Mouse (Mus musculus): ENCODE measurements at regions not wholly inside any gene's neighbourhood (a gene's known extent, or its start where the extent isn't known, plus 50 kb on each side); places are given as distances from the start of the nearest gene placed in this dataset.

DNA sequence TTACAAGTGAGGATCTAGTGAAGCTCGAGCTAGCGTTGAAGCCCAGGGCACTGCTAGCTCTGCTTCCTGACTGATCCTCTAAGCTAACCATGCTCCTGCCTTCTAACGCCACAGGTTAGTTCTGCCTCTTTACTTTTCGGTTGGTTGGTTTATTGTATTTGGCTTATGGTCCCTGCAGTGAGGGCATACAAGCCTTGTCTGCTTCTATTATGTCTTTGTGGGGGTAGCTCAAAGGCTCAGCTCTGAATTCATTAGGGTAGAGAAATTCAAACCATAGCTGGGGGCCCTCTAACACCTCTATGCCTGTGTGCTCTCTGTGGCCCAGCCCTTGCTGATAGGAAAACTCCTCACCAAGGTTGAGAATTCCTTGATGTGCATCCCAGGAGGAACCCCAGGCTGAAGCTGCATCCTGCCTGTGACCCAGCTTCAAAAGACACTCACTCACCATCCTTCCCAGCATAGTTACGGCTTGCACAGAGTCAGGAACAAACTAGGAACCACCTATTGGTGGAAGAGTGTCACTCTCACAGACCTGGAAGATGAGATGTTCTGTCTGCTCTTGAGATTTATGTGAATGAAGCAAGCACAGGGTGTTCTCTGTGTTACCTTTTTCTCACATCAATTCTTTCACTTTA, 536.7 kb upstream of the Kdm8 start:
- TF ChIP-seq CTCF (IDR thresholded peaks at IDR 0.05; ENCODE audit: extremely low read depth, insufficient read length, insufficient replicate concordance, low read depth, low read length) (no peak), POLR2A (IDR thresholded peaks at IDR 0.05; ENCODE audit: low read depth, low read length) (no peak)
